Mouse (Mus musculus): ENCODE data around the gene Ppp1r7. TPM values are rescaled to one million over a fixed set of nuclear protein-coding genes. Genes with fewer than 3 reads are reported as not detected.

The Ppp1r7 gene
- polyA plus RNA-seq (2015; fragmentation: Illumina TruSeq; extraction: RNeasy Lipid Tissue Mini Kit (QIAGEN cat#74804); ENCODE audit: insufficient read depth, low replicate concordance) = 33.8 TPM

DNA sequence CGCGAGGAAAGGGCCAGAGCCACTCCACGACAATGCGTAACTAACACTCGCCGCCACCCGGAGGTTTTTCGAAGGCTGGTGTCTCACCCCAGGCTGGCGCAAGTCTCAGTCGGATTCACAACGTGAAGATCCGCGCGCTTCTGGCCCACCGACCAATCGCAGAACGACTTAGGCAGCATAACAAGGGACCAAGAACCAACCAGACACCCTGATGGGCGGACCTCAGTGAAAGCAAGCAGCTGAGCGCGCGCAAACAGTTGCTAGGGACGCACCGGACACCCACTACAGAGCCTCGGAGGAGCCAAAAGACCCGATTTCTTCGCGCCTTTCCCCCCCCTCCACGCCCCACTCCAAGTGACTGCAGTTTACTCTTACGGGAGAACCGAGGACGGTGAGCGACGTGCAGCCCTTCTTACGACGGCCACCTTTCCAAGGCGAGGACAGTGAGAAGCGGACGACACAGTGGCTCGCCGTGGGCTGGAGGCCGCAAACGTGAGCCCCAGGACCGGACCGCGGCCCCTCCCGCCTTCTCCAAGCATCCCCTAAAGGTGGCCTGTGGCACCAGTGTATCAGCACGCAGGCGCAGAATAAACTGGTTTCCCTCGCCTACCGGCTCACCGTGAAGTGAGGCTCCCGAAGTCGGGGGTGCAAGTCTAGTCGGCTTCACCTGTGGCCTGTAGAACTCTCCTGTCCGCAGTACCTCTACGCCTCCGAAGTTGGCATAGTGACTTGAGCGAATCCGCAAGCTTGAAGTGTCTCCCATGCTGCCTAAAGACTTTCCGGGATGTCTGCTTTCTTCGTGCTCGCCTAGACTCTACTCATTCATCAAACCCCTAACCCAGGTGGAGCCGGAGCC is at the start of gene Ppp1r7, which contains the start of gene Pask:
TSS of gene Ppp1r7 (plus strand) at position 207 of the 856 bp plus-strand sequence.
TSS of gene Pask (minus strand) at position 835 of the 856 bp plus-strand sequence.

GRCm38 (mm10) chr1:93305581-93306337 is 36.9 kb upstream of the Ppp1r7 start, which contains the start of gene Mterf4:
TSS of gene Mterf4 (minus strand) at chr1:93305915.

GRCm38 (mm10) chr1:93373665-93374064 is 31.0 kb downstream of the Ppp1r7 start, which contains the start of gene Ano7:
TSS of gene Ano7 (plus strand) at chr1:93373930.

Other genes starting within 250 kb of the Ppp1r7 start
- 0.26 TPM for gene Kif1a, start 240.9 kb upstream of the Ppp1r7 start, polyA plus RNA-seq (2015; fragmentation: Illumina TruSeq; extraction: RNeasy Lipid Tissue Mini Kit (QIAGEN cat#74804); ENCODE audit: insufficient read depth, low replicate concordance)
- not detected for gene Agxt, start 207.6 kb upstream of the Ppp1r7 start, polyA plus RNA-seq (2015; fragmentation: Illumina TruSeq; extraction: RNeasy Lipid Tissue Mini Kit (QIAGEN cat#74804); ENCODE audit: insufficient read depth, low replicate concordance)
- gene 2310007B03Rik, start 181.9 kb upstream of the Ppp1r7 start, polyA plus RNA-seq (2015; fragmentation: Illumina TruSeq; extraction: RNeasy Lipid Tissue Mini Kit (QIAGEN cat#74804); ENCODE audit: insufficient read depth, low replicate concordance) = not detected
- gene Crocc2, start 174.1 kb upstream of the Ppp1r7 start, polyA plus RNA-seq (2015; fragmentation: Illumina TruSeq; extraction: RNeasy Lipid Tissue Mini Kit (QIAGEN cat#74804); ENCODE audit: insufficient read depth, low replicate concordance) = 0.30 TPM
- 35.9 TPM for gene Sned1, start 107.0 kb upstream of the Ppp1r7 start, polyA plus RNA-seq (2015; fragmentation: Illumina TruSeq; extraction: RNeasy Lipid Tissue Mini Kit (QIAGEN cat#74804); ENCODE audit: insufficient read depth, low replicate concordance)
- gene Mterf4, start 36.9 kb upstream of the Ppp1r7 start, polyA plus RNA-seq (2015; fragmentation: Illumina TruSeq; extraction: RNeasy Lipid Tissue Mini Kit (QIAGEN cat#74804); ENCODE audit: insufficient read depth, low replicate concordance) = 21.9 TPM
- gene Pask, start 628 bp downstream of the Ppp1r7 start, polyA plus RNA-seq (2015; fragmentation: Illumina TruSeq; extraction: RNeasy Lipid Tissue Mini Kit (QIAGEN cat#74804); ENCODE audit: insufficient read depth, low replicate concordance) = 2.4 TPM
- 1.3 TPM for gene Ano7, start 31.1 kb downstream of the Ppp1r7 start, polyA plus RNA-seq (2015; fragmentation: Illumina TruSeq; extraction: RNeasy Lipid Tissue Mini Kit (QIAGEN cat#74804); ENCODE audit: insufficient read depth, low replicate concordance)
- gene Hdlbp, start 136.0 kb downstream of the Ppp1r7 start, polyA plus RNA-seq (2015; fragmentation: Illumina TruSeq; extraction: RNeasy Lipid Tissue Mini Kit (QIAGEN cat#74804); ENCODE audit: insufficient read depth, low replicate concordance) = 104 TPM
- gene Farp2, start 169.2 kb downstream of the Ppp1r7 start, polyA plus RNA-seq (2015; fragmentation: Illumina TruSeq; extraction: RNeasy Lipid Tissue Mini Kit (QIAGEN cat#74804); ENCODE audit: insufficient read depth, low replicate concordance) = 3.4 TPM